Mouse (Mus musculus) right cerebral cortex, postnatal 4 days (tissue): ENCODE results near the gene Sik3.
A peak's percentile ranks its signal among the peaks of the same experiment; 100 is the strongest.

Experiments used
- DNase-seq: peaks from one replicate; pipeline ENCODE4 v3.0.0-alpha.2; 2022

The Sik3 gene

GRCm38 (mm10) chr9:46238850-46239249, 226.2 kb downstream of the Sik3 start:
- no peak for DNase-seq

- no peak for DNase-seq
These were observed 228.0 kb downstream of the Sik3 start, which contains the start of gene Apoa4 for GRCm38 (mm10) chr9:46240526-46241153. Apoa4 (plus strand) TSS chr9:46240696.

GRCm38 (mm10) chr9:46241818-46242217, 229.2 kb downstream of the Sik3 start:
- DNase-seq = no peak

GRCm38 (mm10) chr9:46243122-46243521, 230.5 kb downstream of the Sik3 start:
- no peak for DNase-seq

GRCm38 (mm10) chr9:46243584-46243983, 231.0 kb downstream of the Sik3 start:
- DNase-seq = no peak

GRCm38 (mm10) chr9:46246752-46247324, 234.2 kb downstream of the Sik3 start:
- DNase-seq = peak; percentile 62

- DNase-seq = no peak
These were observed 243.6 kb downstream of the Sik3 start for GRCm38 (mm10) chr9:46256177-46256576.

- no peak for DNase-seq
These were observed 244.2 kb downstream of the Sik3 start for GRCm38 (mm10) chr9:46256658-46257385.

GRCm38 (mm10) chr9:46257546-46257945, 244.9 kb downstream of the Sik3 start:
- DNase-seq = no peak

- no peak for DNase-seq
These were observed 246.5 kb downstream of the Sik3 start for GRCm38 (mm10) chr9:46259111-46259510.

GRCm38 (mm10) chr9:46261131-46261530, 248.5 kb downstream of the Sik3 start:
- DNase-seq = no peak

- no peak for DNase-seq
These were observed 255.8 kb downstream of the Sik3 start, which contains the start of gene Apoa5 for GRCm38 (mm10) chr9:46268343-46268873. Apoa5 (plus strand) TSS chr9:46268633.

GRCm38 (mm10) chr9:46269125-46269524, 256.5 kb downstream of the Sik3 start:
- no peak for DNase-seq

- no peak for DNase-seq
These were observed 258.2 kb downstream of the Sik3 start for GRCm38 (mm10) chr9:46270782-46271181.

GRCm38 (mm10) chr9:46272070-46272469, 259.4 kb downstream of the Sik3 start:
- DNase-seq = no peak

- DNase-seq = peak; percentile 81
These were observed 260.2 kb downstream of the Sik3 start, which contains the start of gene Zpr1 for GRCm38 (mm10) chr9:46272677-46273454. Zpr1 (plus strand) TSS chr9:46273064.
